Mouse (Mus musculus): ENCODE measurements at regions not wholly inside any gene's neighbourhood (a gene's known extent, or its start where the extent isn't known, plus 50 kb on each side); places are given as distances from the start of the nearest gene placed in this dataset.

GRCm38 (mm10) chr2:147791434-147791833 is 255.3 kb downstream of the Foxa2 start:
- H3K27ac ChIP-seq (ENCODE audit: control insufficient read depth, insufficient read depth, low read depth, low read length): no peak overlapping the region
- no peak for TF ChIP-seq POLR2A (IDR thresholded peaks at IDR 0.05; ENCODE audit: control insufficient read depth, low read depth, low read length)
- TF ChIP-seq CTCF (IDR thresholded peaks at IDR 0.05; ENCODE audit: control insufficient read depth, insufficient read depth, insufficient replicate concordance, low read depth, low read length): no peak
- H3K36me3 ChIP-seq (ENCODE audit: control insufficient read depth, insufficient read depth, low read length): no peaks in the 10 kb centered on the region
- H3K4me3 ChIP-seq (ENCODE audit: control insufficient read depth, low read depth, low read length): no peak overlapping the region
- H3K27me3 ChIP-seq (ENCODE audit: control insufficient read depth, insufficient read depth, low read length): no peaks in the 10 kb centered on the region
- no peaks in the 10 kb centered on the region for H3K4me1 ChIP-seq (ENCODE audit: control insufficient read depth, insufficient read depth, low read length)

GRCm38 (mm10) chr2:147789877-147790276 is 256.9 kb downstream of the Foxa2 start:
- no peak overlapping the region for H3K4me3 ChIP-seq (ENCODE audit: control insufficient read depth, low read depth, low read length)
- H3K27me3 ChIP-seq (ENCODE audit: control insufficient read depth, insufficient read depth, low read length): no peaks in the 10 kb centered on the region
- H3K4me1 ChIP-seq (ENCODE audit: control insufficient read depth, insufficient read depth, low read length): no peaks in the 10 kb centered on the region
- H3K36me3 ChIP-seq (ENCODE audit: control insufficient read depth, insufficient read depth, low read length): no peaks in the 10 kb centered on the region
- TF ChIP-seq POLR2A (IDR thresholded peaks at IDR 0.05; ENCODE audit: control insufficient read depth, low read depth, low read length): no peak
- TF ChIP-seq CTCF (IDR thresholded peaks at IDR 0.05; ENCODE audit: control insufficient read depth, insufficient read depth, insufficient replicate concordance, low read depth, low read length): no peak
- H3K27ac ChIP-seq (ENCODE audit: control insufficient read depth, insufficient read depth, low read depth, low read length): no peak overlapping the region

GRCm38 (mm10) chr2:147789268-147789667 is 257.5 kb downstream of the Foxa2 start:
- no peaks in the 10 kb centered on the region for H3K4me1 ChIP-seq (ENCODE audit: control insufficient read depth, insufficient read depth, low read length)
- no peaks in the 10 kb centered on the region for H3K27me3 ChIP-seq (ENCODE audit: control insufficient read depth, insufficient read depth, low read length)
- no peaks in the 10 kb centered on the region for H3K36me3 ChIP-seq (ENCODE audit: control insufficient read depth, insufficient read depth, low read length)
- peak; percentile 33; the same call in 1 of the 2 replicates for TF ChIP-seq CTCF (IDR thresholded peaks at IDR 0.05; ENCODE audit: control insufficient read depth, insufficient read depth, insufficient replicate concordance, low read depth, low read length)
- TF ChIP-seq POLR2A (IDR thresholded peaks at IDR 0.05; ENCODE audit: control insufficient read depth, low read depth, low read length): no peak
- no peak overlapping the region for H3K4me3 ChIP-seq (ENCODE audit: control insufficient read depth, low read depth, low read length)
- H3K27ac ChIP-seq (ENCODE audit: control insufficient read depth, insufficient read depth, low read depth, low read length): no peak overlapping the region

- no peaks in the 10 kb centered on the region for H3K27me3 ChIP-seq (ENCODE audit: control insufficient read depth, insufficient read depth, low read length)
- TF ChIP-seq CTCF (IDR thresholded peaks at IDR 0.05; ENCODE audit: control insufficient read depth, insufficient read depth, insufficient replicate concordance, low read depth, low read length): no peak
- TF ChIP-seq POLR2A (IDR thresholded peaks at IDR 0.05; ENCODE audit: control insufficient read depth, low read depth, low read length): no peak
Measured at GRCm38 (mm10) chr2:147788001-147788400, 258.8 kb downstream of the Foxa2 start.

DNA sequence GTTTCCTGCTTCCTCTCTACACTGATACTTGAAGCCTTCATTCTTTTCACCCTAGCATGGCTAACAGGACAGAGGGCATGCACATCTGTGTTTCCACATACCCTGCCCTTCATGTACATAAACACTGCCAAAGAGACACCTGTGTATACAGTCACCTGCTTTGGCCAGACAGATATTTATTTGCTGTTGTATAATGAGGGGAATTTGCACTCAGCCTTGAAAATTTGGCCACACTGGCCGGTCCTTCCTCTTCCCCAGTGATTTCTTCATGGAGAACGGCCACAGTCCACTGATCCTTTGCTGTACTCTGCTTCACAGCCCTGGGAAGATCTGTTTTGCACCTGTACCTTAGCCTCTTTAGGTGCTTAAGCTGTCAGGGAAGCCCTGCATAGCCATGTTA is 264.3 kb downstream of the Foxa2 start:
- Histone ChIP-seq H3K27me3 (ENCODE audit: control insufficient read depth, insufficient read depth, low read length) (no peaks in the 10 kb centered on the region), H3K4me1 (ENCODE audit: control insufficient read depth, insufficient read depth, low read length) (no peaks in the 10 kb centered on the region), H3K4me3 (ENCODE audit: control insufficient read depth, low read depth, low read length) (no peak overlapping the region), H3K27ac (ENCODE audit: control insufficient read depth, insufficient read depth, low read depth, low read length) (no peak overlapping the region), H3K36me3 (ENCODE audit: control insufficient read depth, insufficient read depth, low read length) (no peaks in the 10 kb centered on the region)
- TF ChIP-seq CTCF (IDR thresholded peaks at IDR 0.05; ENCODE audit: control insufficient read depth, insufficient read depth, insufficient replicate concordance, low read depth, low read length): no peak
- TF ChIP-seq POLR2A (IDR thresholded peaks at IDR 0.05; ENCODE audit: control insufficient read depth, low read depth, low read length): no peak

More at GRCm38 (mm10) chr2:147788001-147788400, 258.8 kb downstream of the Foxa2 start:
- no peak overlapping the region for H3K27ac ChIP-seq (ENCODE audit: control insufficient read depth, insufficient read depth, low read depth, low read length)
- H3K36me3 ChIP-seq (ENCODE audit: control insufficient read depth, insufficient read depth, low read length): no peaks in the 10 kb centered on the region
- H3K4me3 ChIP-seq (ENCODE audit: control insufficient read depth, low read depth, low read length): no peak overlapping the region
- H3K4me1 ChIP-seq (ENCODE audit: control insufficient read depth, insufficient read depth, low read length): no peaks in the 10 kb centered on the region

DNA sequence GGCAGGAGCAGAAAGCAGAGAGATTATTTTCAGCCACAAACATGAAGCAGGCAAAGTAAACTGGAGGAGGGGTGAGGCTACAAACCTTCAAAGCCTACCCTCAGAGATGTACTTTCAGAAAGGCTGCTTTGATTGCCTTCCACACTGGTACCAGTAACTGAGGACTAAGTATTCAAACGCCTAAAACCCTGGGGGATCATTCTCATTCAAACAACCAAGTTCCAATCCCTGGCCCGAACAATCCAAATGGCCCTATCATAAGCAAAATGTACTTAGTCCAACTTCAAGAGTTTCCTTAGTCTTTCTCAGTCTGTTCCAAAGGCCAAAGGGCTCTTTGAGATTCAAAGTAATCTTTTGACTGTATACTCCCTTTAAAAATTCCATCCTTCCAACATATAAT is 270.5 kb downstream of the Foxa2 start:
- Histone ChIP-seq H3K27me3 (ENCODE audit: control insufficient read depth, insufficient read depth, low read length) (no peaks in the 10 kb centered on the region), H3K4me1 (ENCODE audit: control insufficient read depth, insufficient read depth, low read length) (no peaks in the 10 kb centered on the region), H3K27ac (ENCODE audit: control insufficient read depth, insufficient read depth, low read depth, low read length) (no peak overlapping the region), H3K4me3 (ENCODE audit: control insufficient read depth, low read depth, low read length) (no peak overlapping the region), H3K36me3 (ENCODE audit: control insufficient read depth, insufficient read depth, low read length) (no peaks in the 10 kb centered on the region)
- no peak for TF ChIP-seq POLR2A (IDR thresholded peaks at IDR 0.05; ENCODE audit: control insufficient read depth, low read depth, low read length)
- no peak for TF ChIP-seq CTCF (IDR thresholded peaks at IDR 0.05; ENCODE audit: control insufficient read depth, insufficient read depth, insufficient replicate concordance, low read depth, low read length)

DNA sequence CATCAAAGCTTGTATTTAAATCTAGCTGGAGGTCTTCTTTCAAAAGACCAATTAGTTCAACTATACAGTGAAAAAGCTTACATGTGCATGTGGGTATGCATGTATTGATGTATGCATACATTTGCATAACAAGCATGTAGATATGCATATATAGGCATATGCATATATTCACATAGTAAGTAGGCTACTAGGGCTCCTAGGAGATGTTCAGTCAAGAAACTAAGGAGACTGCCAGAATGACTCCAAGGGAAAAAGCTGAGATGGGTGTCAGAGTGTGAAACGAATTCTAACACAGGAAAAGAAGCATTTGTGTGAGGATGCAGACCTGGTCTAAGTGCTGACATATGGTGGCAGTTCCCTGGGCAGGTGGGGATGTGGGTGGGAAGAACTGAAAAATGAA is 274.2 kb downstream of the Foxa2 start:
- Histone ChIP-seq H3K36me3 (ENCODE audit: control insufficient read depth, insufficient read depth, low read length) (no peaks in the 10 kb centered on the region), H3K4me3 (ENCODE audit: control insufficient read depth, low read depth, low read length) (no peak overlapping the region)

DNA sequence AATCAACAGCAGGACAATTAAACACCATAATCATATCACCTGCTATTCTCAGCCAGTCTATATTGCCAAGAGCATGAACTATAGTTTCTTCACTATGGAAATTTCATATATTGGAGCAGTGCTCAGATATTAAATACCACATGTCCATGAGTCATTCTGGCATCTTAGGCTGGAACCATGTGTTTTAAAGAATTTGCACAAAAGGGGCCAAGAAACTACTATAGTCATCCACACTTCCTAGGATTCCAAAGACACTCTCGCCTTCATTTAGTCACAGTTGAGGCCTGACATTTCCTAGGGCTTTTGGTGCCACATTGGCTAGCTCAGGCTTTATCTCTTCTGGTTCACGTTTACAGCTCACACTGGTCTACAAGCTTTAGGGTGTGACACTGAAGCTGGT is 293.7 kb downstream of the Foxa2 start:
- Histone ChIP-seq H3K4me1 (ENCODE audit: control insufficient read depth, insufficient read depth, low read length) (no peaks in the 10 kb centered on the region), H3K27ac (ENCODE audit: control insufficient read depth, insufficient read depth, low read depth, low read length) (no peak overlapping the region), H3K27me3 (ENCODE audit: control insufficient read depth, insufficient read depth, low read length) (no peaks in the 10 kb centered on the region), H3K36me3 (ENCODE audit: control insufficient read depth, insufficient read depth, low read length) (no peaks in the 10 kb centered on the region), H3K4me3 (ENCODE audit: control insufficient read depth, low read depth, low read length) (no peak overlapping the region)
- TF ChIP-seq CTCF (IDR thresholded peaks at IDR 0.05; ENCODE audit: control insufficient read depth, insufficient read depth, insufficient replicate concordance, low read depth, low read length): no peak
- no peak for TF ChIP-seq POLR2A (IDR thresholded peaks at IDR 0.05; ENCODE audit: control insufficient read depth, low read depth, low read length)

More for the DNA sequence above, 274.2 kb downstream of the Foxa2 start:
- Histone ChIP-seq H3K27me3 (ENCODE audit: control insufficient read depth, insufficient read depth, low read length) (no peaks in the 10 kb centered on the region), H3K27ac (ENCODE audit: control insufficient read depth, insufficient read depth, low read depth, low read length) (no peak overlapping the region), H3K4me1 (ENCODE audit: control insufficient read depth, insufficient read depth, low read length) (no peaks in the 10 kb centered on the region)
- no peak for TF ChIP-seq POLR2A (IDR thresholded peaks at IDR 0.05; ENCODE audit: control insufficient read depth, low read depth, low read length)
- TF ChIP-seq CTCF (IDR thresholded peaks at IDR 0.05; ENCODE audit: control insufficient read depth, insufficient read depth, insufficient replicate concordance, low read depth, low read length): no peak

Measured in testis, adult 2 months (tissue).